Mouse (Mus musculus) A20 (cell line): ENCODE results near the gene Galk1.

Source experiments
- DNase-seq: peaks from one replicate; pipeline ENCODE4 v3.0.0-alpha.2; 2011; ENCODE audit warnings: low read depth, low spot score

Galk1 gene

DNA sequence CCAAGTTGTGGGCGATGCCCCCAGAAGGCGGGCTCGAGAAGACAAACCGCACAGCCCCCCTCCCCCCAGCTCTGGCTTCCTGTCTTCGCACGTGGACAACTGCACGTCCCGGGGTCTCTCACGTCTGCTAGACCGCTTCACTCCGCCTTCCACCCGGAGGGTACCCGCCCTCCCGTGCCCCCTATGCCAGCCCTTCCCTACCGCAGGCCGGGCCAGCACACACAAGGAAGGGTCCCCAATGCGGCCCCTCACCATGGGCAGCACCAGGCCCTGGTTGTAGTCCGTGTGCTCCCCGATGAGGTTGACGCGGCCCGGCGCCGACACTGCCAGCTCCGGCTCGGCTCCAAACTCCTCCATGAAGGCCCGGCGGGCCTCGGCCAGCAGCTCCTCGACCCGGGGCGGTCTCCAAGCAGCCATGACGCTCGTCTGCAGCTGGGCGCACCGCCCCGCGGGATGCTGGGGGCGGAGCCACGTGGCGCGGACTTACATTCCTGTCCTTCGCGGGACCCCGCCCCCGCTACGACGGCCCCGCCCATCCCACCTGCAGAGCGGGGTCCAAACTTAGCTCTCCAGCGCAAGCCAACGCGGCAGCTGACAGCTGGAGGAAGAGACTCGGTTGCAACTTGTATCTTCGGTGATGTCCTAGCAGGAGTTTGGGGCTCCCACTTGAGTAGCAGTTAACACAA is at the start of gene Galk1:
Galk1 (minus strand) TSS at position 458 of the 686 bp plus-strand sequence.
- peak; percentile 99 for DNase-seq

DNA sequence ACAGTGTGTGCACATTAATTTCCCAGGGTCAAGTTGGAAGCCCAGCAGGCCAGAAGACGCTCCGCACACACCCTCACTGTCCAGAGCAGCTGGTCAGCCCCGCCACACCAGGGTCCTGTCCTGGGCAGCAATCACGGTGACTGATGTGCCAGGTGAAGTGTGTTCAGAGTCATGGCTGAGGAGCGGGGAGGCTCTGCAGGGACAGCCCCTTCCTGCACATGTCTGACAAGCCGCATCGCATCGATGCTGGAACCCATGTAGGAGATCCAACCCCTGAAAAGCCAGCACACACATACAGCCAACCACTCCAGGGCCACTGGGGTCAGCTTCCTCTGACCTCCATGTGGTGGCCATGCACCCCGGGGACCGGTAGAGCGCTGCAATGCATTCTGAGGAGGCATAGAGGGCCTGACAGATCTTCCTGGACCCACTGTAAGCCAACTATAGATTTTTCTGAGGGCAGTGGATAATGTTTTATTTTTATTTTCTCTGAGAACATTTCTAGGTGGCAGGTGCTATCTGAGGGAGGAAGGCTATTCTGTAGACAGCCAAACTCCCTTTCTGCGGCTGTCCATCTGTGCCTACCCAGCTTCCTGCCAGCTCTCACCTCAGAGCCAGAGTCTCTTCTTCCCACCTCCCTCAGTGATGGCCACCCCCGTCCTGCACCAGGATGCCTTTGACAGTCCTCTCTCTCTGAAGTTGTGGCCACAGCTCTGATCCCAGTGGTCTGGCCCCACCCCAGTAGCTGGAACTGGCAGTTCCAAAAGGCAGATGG is 49.3 kb upstream of the Galk1 start:
- no peak for DNase-seq

DNA sequence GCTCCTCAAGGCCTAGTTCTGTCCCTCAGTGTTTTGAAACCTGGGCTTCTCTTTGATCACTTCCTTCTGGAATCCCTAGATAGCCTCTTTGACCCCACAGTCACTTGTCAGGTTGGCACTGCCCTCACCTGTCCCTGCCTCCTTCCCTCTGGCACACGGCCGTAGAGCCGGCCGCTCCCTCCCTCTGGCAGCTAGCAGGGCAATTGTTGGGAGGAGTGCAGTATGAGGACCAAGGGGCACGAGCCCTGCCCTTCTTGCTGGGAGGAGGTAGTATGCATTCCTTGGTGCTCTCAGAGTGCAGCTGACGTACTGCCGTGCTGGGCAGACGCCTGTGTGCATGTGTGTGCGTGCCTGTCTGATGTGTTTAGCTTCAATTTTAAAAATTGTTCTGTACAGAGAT is 48.1 kb upstream of the Galk1 start:
- DNase-seq = no peak

DNA sequence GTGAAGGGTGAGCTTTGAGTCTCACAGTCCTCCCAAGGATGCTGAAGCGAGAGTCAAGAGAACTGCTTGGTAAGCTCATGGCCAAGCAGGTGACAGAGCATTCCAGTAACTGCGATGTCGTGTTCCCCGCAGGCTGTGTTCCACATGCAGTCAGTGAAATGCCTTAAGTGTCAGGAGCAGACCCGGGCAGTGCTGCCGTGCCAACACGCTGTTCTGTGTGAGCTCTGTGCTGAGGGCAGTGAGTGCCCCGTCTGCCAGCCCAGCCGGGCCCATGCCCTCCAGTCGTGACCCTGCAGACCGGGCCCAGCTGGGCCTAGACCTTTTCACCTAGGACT is 47.1 kb upstream of the Galk1 start:
- no peak for DNase-seq

DNA sequence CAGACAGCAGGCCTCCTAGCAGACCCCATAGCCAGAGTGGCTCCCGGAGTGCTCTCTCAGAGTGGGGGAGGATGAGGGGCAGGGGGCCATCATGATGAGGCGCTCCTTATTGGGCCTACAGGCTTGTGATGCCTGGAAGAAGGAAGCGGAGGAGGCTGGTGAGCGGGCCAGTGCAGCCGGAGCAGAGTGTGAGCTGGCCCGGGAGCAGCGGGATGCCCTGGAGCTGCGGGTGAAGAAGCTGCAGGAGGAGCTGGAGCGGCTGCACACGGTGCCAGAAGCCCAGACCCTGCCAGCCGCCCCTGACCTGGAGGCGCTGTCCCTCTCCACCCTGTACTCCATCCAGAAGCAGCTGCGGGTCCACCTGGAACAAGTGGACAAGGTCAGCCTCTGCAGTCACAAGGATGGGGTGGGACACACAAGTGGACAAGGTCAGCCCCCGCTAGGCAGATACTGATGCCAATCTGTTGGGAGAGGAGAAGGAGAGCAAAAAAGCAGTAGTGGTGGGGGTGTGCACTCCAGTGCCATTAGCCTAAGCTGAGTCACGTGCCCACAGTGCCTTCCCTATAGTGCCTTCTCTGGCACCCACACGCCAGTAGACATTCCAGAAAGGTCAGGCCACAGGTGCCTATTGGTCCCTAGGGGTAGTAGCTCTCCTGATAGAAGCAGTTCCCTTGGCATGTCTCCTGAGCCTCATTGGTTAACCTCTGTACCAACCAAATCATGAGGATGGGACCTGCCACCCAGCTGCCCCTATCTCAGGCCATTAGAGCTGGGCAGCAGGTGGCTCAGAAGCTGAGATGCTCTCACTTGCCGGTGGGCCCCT is 46.6 kb upstream of the Galk1 start:
- DNase-seq = no peak

DNA sequence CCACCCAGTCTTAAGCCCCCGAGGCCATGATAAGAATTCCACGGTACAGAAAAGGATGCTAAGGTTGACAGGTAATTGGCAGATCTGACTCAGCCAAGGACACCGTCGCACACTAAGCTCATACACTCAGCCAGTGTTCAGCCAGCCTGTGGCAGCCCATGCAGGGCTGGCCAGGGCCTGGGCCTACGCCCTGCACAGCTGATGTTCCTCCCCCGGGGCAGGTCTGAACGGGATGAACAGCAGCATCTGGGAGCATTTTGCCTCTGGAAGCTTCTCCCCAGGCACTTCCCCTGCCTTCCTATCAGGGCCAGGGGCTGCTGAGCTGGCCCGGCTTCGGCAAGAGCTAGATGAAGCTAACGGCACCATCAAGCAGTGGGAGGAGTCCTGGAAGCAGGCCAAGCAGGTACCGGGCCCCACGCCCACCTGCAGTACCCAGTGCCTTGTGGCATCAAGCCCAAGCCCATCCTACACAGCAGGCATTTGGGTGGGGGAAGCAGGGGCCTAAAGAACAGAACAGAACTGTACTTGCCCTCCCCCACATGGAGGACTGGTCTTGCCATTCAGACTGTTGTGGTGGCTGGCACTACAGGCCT is 45.6 kb upstream of the Galk1 start:
- no peak for DNase-seq

DNA sequence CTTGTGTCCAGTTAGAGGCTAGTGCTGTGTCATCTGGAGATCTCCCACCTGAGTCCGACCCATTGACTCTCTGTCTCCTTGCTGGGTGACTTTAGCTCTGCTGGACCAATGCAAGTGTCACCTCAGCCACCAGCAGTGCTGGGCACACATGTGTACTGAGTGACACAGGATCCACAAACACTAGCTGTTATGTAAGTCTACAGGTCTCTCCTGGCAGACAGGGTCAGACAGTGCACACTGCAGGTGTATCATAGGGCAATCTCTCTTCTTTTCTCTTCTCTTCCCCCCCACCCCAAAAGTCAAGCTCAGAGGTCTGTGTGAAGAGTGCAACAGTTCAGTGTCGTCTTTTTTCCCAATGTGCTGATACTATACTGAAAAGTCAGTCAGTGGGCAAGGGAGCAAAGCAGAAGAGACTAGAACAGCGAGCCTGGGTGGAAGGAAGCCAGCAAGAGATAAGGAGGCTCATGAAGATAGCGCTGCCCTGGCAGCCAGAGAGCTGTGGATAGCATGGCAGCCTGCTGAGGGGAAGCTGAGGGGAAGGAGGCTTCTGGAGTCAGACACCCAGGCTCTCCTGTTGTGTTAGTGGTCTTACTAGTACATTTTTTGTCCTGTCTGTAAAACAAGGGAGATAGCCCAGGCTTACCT is 44.8 kb upstream of the Galk1 start:
- DNase-seq = no peak

DNA sequence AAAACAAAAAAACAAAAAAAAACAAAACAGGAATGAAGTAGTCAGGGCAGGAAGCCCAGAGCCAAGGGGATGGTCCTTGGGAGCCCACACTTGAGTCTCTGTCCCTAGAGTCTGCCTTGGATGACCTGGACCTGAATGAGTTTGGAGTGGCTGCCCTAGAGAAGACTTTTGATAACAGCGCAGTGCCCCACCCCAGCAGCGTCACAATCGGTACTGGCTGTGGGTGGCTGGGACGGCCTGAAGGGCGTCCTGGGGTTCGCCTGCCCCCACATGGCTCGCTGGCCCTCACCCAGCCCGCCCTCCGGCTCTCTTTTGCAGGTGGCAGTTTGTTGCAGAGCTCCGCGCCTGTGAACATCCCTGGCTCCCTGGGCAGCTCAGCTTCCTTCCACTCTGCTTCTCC is 43.4 kb upstream of the Galk1 start:
- DNase-seq = no peak

DNA sequence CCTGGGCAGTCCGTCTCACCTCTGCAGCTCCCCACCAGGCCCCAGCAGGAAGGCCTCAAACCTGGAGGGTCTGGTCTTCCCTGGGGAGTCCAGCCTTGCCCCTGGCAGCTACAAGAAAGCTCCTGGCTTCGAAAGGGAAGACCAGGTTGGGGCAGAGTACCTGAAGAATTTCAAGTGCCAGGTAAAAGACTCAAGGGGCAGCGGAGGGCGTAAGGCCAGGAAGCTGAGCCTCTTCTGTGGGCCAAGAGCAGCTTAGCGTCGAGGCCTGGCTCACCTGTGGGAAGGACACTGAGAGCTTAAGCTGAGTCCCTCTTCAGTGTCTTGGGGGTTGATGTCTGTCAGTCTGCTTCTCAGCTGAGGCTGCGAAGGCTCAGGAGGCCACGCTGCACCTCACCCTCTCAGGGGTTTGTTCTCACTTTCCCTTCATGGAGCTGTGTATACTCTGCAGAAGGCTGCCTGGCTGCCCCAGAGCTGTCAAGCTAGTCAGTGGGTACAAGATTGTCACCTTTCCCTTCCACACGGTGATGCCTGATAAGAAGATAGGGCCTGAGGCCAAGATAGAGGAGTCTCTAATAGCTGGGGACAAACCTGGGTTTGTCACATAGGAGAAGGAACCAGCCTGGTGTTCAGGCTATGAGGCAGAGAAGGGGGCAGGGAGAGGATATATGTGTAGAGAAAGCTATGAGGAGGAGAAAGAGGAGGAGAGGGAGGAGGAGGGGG is 41.2 kb upstream of the Galk1 start:
- DNase-seq = no peak

DNA sequence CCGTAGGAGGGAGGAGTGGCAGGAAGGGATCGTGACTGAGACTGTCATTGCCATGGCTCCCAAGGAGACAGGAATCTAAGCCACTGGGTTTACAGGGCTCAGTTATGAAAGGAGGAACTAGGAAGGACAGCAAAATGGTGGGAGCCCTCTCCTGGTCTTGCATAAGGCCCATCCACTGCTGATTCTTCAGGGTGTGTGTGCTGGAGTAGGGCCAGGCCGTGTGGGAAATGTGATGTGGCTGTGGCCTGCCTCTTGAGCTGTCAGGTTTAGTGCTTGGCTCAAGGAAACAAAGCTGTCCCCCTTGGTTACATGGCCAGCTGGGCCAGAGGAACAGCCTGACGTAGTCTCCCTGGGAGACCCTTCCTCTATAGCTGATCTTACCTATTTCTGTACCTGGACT is 37.7 kb upstream of the Galk1 start:
- DNase-seq = no peak

DNA sequence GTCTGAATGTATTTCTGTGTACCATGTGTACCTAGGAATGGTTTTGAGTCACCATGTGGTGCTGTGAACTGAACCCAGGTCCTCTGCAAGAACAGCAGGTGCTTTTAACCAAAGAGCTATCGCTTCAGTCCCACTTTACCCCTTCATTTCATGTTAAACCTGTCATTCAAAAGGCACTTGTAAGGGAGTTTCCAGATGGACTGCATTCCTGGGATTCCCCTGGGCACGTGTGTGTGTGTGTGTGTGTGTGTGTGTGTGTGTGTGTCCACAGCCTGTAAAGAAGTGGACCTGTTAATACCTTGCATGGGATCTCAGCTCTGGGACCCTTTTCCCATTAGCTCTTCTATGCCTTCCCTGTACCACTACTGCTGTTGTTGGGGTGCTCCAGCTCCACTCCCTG is 37.1 kb upstream of the Galk1 start:
- no peak for DNase-seq

DNA sequence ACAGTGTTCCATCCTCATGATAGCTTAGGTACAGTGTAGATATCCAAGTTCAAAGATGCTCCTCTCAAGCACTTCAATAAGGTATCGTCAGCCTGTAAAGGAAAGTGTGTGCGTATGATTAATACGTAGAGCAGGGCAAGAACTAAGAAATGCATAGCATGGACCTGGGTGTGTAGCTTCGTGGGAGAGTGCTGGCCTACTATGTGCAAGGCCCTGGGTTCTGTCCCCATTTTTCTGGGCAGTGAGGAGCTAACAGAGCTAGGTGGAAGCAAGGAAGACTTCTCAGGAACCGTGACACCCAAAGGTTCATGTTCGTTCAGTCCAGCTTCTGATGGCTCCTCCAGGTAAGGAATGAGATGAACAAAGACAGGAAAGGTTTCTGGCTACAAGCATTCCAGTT is 32.7 kb upstream of the Galk1 start:
- DNase-seq = no peak

DNA sequence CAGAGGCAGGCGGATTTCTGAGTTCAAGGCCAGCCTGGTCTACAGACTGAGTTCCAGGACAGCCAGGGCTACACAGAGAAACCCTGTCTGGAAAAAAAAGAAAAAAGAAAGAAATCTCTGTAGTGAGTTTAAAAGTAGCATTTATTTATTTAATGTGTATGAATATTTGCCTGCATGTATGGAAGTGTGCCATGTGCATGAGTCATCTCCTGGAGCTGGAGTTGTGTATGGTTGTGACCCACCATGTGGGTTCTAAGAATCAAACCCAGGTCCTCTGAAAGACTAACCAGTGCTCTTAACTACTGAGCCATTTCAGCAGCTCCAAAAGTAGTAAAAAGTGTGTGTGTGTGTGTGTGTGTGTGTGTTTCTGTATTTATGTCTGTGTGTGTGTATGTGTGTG is 30.8 kb upstream of the Galk1 start:
- no peak for DNase-seq

DNA sequence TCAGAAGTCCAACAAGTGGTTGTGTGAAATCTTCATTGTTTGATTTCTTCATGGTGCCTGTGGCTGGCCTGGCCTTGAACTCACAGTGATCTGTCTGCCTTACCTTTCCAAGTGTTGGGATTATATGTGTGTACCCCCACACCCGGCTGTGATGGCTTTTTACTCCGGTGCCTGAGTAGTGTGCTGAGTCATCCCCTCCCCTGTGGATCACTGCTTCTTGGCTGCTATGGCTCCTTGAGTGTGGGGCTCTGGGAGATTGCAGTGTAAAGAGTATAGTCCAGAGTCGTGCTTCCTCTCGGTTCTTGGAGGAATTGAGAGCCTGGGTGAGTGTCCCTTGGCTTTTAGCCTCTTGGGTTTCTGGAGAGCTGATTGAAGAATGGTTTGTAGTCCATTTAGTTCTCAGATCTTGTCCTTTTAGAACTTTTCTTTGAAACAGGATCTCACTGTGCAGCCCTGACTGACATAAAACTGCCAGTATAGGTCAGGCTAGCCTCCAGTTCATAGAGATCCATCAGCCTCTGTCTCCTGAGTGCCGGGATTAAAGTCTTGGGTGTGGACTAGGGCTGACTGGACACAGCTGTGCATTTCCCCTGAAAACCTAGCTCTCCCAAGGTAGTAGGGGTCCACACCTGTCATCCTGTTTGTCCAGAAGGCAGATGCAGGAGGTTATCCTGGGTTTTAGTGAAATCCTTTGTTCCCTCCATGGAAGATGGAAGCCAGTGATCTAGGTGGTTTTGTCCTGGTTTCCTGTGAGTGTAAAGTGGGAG is 30.0 kb upstream of the Galk1 start:
- DNase-seq = no peak

DNA sequence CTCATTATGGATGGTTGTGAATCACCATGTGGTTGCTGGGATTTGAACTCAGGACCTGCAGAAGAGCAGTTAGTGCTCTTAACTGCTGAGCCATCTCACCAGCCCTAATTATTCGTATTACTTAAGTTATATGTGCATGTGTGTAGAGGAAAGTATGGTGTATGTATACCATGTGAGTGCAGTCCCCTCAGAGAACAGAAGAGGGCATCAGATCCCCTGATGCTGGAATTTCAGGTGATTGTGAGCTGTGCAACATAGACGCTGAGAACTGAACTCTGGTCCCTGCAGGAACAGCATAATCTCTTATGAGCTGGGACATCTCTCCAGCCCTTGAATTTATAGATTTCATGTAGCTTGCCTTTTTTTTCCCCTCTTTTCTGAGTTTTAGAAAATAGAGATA is 29.3 kb upstream of the Galk1 start:
- no peak for DNase-seq

DNA sequence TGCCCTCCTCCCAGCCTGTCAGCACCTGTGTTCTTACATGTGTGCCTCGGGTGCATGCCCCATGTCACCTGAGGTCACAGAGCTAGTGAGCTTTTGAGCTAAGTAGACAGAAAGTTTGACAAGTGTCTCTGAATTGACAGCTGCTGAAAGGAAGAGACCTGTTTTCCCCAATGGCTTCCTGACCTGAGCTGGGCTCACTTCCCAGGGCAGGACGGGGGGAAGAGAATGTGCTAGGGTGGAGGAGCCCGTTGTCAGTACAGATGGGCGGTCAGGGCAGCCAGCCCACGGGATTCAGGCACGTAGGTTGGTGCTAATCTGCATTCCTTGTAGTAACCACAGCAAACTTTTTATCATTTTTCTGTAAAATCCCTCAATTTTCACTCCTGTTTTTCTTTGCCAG is 28.1 kb upstream of the Galk1 start:
- no peak for DNase-seq

DNA sequence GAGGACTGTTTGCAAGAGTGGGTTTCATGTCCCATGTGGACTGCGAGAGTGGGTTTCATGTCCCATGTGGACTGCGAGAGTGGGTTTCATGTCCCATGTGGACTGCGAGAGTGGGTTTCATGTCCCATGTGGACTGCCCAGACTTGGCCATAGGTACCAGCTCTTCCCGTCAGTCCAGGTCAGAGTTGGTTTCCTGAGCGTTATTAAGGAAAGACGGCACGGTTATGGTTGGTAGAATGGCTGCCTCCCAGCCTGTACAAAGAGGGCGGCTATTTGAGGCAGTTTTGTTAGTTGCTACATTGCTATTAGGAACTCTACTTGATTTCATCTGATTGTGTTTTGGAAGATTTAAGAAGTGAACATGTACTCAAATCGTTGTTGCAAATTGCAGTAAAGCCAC is 25.3 kb upstream of the Galk1 start:
- no peak for DNase-seq

DNA sequence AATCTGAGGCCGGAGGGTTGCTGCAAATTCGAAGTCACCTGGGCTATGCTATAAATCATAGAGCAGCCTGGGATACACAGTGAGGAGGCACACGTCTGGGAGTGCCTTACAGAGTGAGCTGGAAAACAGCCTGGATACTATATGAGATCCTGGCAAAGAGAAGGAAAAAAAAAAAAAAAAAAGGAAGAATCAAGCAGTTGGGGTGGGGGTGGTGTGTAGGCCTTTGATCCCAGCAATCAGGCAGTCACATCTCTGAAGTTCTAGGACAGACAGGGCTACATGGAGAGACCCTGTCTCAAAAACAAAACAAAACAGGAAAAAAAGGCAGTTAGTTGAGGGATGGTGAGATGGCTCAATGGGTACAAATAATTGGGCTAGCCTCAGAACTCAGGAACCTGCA is 24.2 kb upstream of the Galk1 start:
- no peak for DNase-seq

DNA sequence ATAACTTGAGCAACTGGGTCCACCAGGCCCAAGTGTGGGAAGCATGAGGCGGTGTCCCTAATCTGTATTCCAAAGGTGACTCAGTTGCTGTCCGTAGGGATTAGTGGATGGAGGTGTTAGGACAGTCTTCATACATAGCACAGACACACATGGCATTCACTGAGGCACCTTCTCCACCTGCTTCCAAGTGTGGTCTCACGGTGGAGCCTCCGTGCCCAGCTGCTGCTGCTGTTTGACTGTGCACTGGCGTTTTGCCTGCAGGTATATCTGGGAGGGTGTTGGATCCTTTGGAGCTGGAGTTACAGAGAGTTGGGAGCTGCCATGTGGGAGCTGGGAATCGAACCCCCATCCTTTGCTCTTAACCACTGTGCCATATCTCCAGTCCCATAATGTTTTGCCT is 22.1 kb upstream of the Galk1 start:
- DNase-seq = no peak
